Mouse (Mus musculus) kidney, postnatal 36 days (tissue): ENCODE results near the gene Cdyl2.

ENCODE experiments used
- DNase-seq, 2 experiments: peaks; one replicate each; pipeline ENCODE4 v3.0.0; 2021 to 2022; ENCODE audit warnings: mixed read lengths in 2 of 2

Gene Cdyl2

GRCm38 (mm10) chr8:116671543-116671942 lies 61.2 kb downstream of the Cdyl2 start:
- peak in 1 of 2 experiments; percentile 58 for DNase-seq

- DNase-seq = no peak
Observed at GRCm38 (mm10) chr8:116670604-116671003, 62.2 kb downstream of the Cdyl2 start.

GRCm38 (mm10) chr8:116668977-116669376 lies 63.8 kb downstream of the Cdyl2 start:
- DNase-seq = no peak

GRCm38 (mm10) chr8:116666781-116667325 lies 65.9 kb downstream of the Cdyl2 start:
- DNase-seq = no peak

GRCm38 (mm10) chr8:116661521-116661920 lies 71.3 kb downstream of the Cdyl2 start:
- DNase-seq = no peak

GRCm38 (mm10) chr8:116656811-116657210 lies 76.0 kb downstream of the Cdyl2 start:
- no peak for DNase-seq

- peak; percentile 52 to 68 for DNase-seq
Observed at GRCm38 (mm10) chr8:116654881-116655280, 77.9 kb downstream of the Cdyl2 start.

- peak; percentile 74 to 90 for DNase-seq
Observed at GRCm38 (mm10) chr8:116652949-116653348, 79.8 kb downstream of the Cdyl2 start.

GRCm38 (mm10) chr8:116649975-116650725 lies 82.6 kb downstream of the Cdyl2 start:
- no peak for DNase-seq

- no peak for DNase-seq
Observed at GRCm38 (mm10) chr8:116645376-116645775, 87.4 kb downstream of the Cdyl2 start.

GRCm38 (mm10) chr8:116640925-116641324 lies 91.9 kb downstream of the Cdyl2 start:
- no peak for DNase-seq

GRCm38 (mm10) chr8:116637998-116638397 lies 94.8 kb downstream of the Cdyl2 start:
- DNase-seq = no peak

- no peak for DNase-seq
Observed at GRCm38 (mm10) chr8:116637193-116637592, 95.6 kb downstream of the Cdyl2 start.

GRCm38 (mm10) chr8:116636396-116636795 lies 96.4 kb downstream of the Cdyl2 start:
- no peak for DNase-seq

GRCm38 (mm10) chr8:116635972-116636371 lies 96.8 kb downstream of the Cdyl2 start:
- no peak for DNase-seq

GRCm38 (mm10) chr8:116635261-116635660 lies 97.5 kb downstream of the Cdyl2 start:
- peak in 1 of 2 experiments; percentile 17 for DNase-seq

- no peak for DNase-seq
Observed at GRCm38 (mm10) chr8:116634436-116634835, 98.4 kb downstream of the Cdyl2 start.

- no peak for DNase-seq
Observed at GRCm38 (mm10) chr8:116633470-116634150, 99.2 kb downstream of the Cdyl2 start.

GRCm38 (mm10) chr8:116630066-116630465 lies 102.7 kb downstream of the Cdyl2 start:
- peak in 1 of 2 experiments; percentile 14 for DNase-seq

- peak; percentile 18 to 30 for DNase-seq
Observed at GRCm38 (mm10) chr8:116628975-116629374, 103.8 kb downstream of the Cdyl2 start.

- no peak for DNase-seq
Observed at GRCm38 (mm10) chr8:116627854-116628479, 104.8 kb downstream of the Cdyl2 start.

GRCm38 (mm10) chr8:116623591-116623990 lies 109.2 kb downstream of the Cdyl2 start:
- no peak for DNase-seq

GRCm38 (mm10) chr8:116622326-116622725 lies 110.5 kb downstream of the Cdyl2 start:
- DNase-seq = no peak
